Mouse (Mus musculus): ENCODE measurements around the gene Tgfb2. TPM values are rescaled to one million over a fixed set of nuclear protein-coding genes. Genes with fewer than 3 reads are reported as not detected.

The Tgfb2 gene
- 4.2 and 4.4 TPM in 2 replicates for polyA plus RNA-seq (2012; rRNA removed)

DNA sequence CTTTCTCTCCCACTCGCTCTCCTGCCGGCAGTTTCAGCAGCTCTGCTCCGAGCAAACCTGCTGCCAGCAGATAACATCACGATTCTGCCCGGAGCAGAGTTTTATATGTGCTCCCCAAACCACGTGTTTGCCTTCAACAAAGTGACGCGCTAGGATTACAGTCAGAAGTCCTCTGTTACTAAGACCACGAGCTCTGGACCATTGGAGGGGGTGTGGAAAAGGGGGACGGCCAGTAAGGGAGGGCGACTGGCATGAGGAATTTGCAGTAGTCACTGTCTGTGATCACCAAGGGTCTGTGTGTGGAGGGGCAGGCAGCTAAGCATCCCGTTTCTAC is at the start of gene Tgfb2:
Tgfb2 (minus strand) TSS at position 75 of the 334 bp plus-strand sequence.

DNA sequence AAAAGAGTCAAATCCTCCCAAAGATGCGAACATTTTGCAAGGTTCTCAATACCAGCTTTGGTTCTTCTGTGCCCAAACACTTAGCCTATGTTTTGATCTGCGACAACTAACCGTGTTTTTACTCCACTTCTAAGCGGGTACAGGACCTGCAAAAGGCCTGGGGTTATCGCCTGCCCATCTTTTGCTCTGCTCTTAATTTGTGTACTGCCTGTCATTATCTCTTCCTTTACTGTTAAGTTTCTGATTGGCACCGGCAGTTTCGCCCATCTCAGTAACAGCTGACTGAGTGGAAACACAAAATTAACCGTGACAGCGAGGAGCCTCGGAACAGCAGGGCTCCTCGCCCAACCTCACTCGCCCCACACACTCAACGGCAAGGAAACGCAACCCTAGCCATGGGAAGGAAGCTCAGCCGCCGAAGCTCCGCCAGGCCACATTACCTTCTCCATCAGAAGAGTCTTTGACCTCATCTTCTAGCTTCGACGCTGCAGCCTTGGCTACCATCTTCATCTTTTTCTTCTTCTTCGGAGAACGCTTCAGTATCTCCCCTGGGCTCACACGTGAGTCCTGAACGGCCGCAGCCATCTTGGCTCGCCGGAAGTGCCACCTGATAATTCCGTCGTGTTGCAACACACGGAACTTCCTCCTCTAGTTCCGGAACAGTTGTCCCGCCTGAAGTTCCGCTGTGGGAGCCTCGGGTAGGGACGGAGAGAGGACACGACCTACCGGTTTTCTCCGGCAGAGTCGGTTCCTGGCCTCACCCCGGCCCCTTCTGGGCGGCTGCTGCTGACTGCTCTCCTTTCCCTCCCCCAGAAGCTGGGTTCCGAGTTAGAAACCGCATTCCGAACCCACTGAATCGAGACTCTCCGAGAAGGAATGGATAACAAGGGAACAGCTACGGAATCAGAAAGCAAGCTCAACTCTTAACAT is 43.2 kb upstream of the Tgfb2 start, which contains the start of gene Rrp15:
Rrp15 (minus strand) TSS at position 635 of the 930 bp plus-strand sequence.

Other genes starting within 250 kb of the Tgfb2 start
- 22.3 and 23.7 TPM in 2 replicates for gene Rrp15, start 43.4 kb upstream of the Tgfb2 start, polyA plus RNA-seq (2012; rRNA removed)

All from central nervous system, embryonic 18 days (tissue).